Mouse (Mus musculus) small intestine, adult 2 months (tissue): ENCODE results near the gene Cd28. TPM values are rescaled to one million over a fixed set of nuclear protein-coding genes. Genes with fewer than 3 reads are reported as not detected.

Experiments
- H3K27ac ChIP-seq: fragments of 200-500 bp; 2 replicates; pipeline ENCODE4 v1.5.1; 2012; ENCODE audit warnings: low read depth, low read length, control low read depth, inconsistent platforms; ENCODE audit not compliant: insufficient read depth
- H3K27me3 ChIP-seq: fragments of 200-500 bp; 2 replicates; pipeline ENCODE4 v1.6.1; 2012; ENCODE audit warnings: mild to moderate bottlenecking, moderate library complexity, low read length, inconsistent platforms; ENCODE audit not compliant: control insufficient read depth, insufficient read depth
- H3K36me3 ChIP-seq: fragments of 200-500 bp; 2 replicates; pipeline ENCODE4 v1.6.1; 2012; ENCODE audit warnings: mild to moderate bottlenecking, low read length, control low read depth, inconsistent platforms; ENCODE audit not compliant: control insufficient read depth, insufficient read depth
- H3K4me1 ChIP-seq: fragments of 200-500 bp; 2 replicates; pipeline ENCODE4 v1.6.1; 2012; ENCODE audit warnings: low read length, inconsistent platforms, mixed read lengths; ENCODE audit not compliant: control insufficient read depth, insufficient read depth, insufficient read length
- H3K4me3 ChIP-seq: fragments of 200-500 bp; 2 replicates; pipeline ENCODE4 v1.5.1; 2012; ENCODE audit warnings: low read depth, mild to moderate bottlenecking, control low read depth, inconsistent platforms, low read length, moderate library complexity
- CTCF ChIP-seq: fragments of 200-500 bp; IDR thresholded peaks from 2 replicates; pipeline ENCODE4 v1.5.1; 2012; ENCODE audit warnings: low read depth, mild to moderate bottlenecking, control low read depth, inconsistent platforms, low read length, moderate library complexity, mixed read lengths; ENCODE audit not compliant: insufficient replicate concordance, insufficient read length; ENCODE audit errors: extremely low read depth
- POLR2A ChIP-seq: fragments of 200-500 bp; IDR thresholded peaks from 2 replicates; pipeline ENCODE4 v1.6.1; 2012; ENCODE audit warnings: low read depth, mild to moderate bottlenecking, control low read depth, inconsistent platforms, low read length, moderate library complexity
- WGBS: fragments of 180-500 bp; shearing (Covaris S2); methylation state at CpG from one replicate; pipeline ENCODE4 v1.1.7; 2018; 5-methylcytosine and 5-hydroxymethylcytosine counted together
- polyA plus RNA-seq: library from polyadenylated mRNA; depleted of rRNA; stranded (reverse); fragments of >200 nt; gene quantifications from 2 replicates; pipeline ENCODE4 v1.2.3, GENCODE M21; 2012; rRNA removed

Cd28 gene
- polyA plus RNA-seq, 1 experiment, result 0.65 TPM

- Histone ChIP-seq H3K4me3 (no peak overlapping the region), H3K27ac (no peak overlapping the region), H3K27me3 (no peaks in the 10 kb centered on the region), H3K4me1 (peaks cover 3% of the 10 kb centered on the region; the same call in 1 of the 2 replicates), H3K36me3 (no peaks in the 10 kb centered on the region)
- TF ChIP-seq CTCF (no peak), POLR2A (no peak)
- WGBS, result 45% methylated on average over 3 of the region's 3 CpGs
These were observed 105.0 kb downstream of the Cd28 start for GRCm38 (mm10) chr1:60821590-60821989.

Other genes starting within 250 kb of the Cd28 start
- gene Raph1, start 149.7 kb upstream of the Cd28 start, polyA plus RNA-seq, result 11.0 and 22.2 TPM in 2 replicates
- gene Ctla4, start 170.2 kb downstream of the Cd28 start, polyA plus RNA-seq, result 0.30 and 0.77 TPM in 2 replicates